Mouse (Mus musculus): ENCODE measurements at regions not wholly inside any gene's neighbourhood (a gene's known extent, or its start where the extent isn't known, plus 50 kb on each side); places are given as distances from the start of the nearest gene placed in this dataset.

DNA sequence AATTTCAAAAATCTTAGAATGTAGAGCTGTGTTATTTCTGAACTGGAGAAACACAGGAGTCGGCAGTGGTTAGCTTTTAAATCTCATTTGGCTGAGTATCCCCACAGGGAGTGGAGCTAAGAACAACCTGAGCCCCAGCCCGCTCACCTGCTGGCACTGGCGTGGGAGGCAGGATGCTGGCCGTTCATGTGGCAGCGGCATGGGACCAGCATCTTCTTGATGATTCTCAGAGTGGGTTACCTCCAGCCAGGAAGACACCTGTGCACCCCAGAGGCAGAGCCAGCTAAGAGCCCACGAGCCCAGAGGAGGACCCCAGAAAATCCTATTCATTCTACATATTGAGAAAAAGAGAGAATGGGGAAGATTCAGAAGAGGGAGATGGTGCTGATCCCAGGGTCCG lies 181.7 kb downstream of the Vrk1 start:
- DNase-seq, result peak; percentile 82

DNA sequence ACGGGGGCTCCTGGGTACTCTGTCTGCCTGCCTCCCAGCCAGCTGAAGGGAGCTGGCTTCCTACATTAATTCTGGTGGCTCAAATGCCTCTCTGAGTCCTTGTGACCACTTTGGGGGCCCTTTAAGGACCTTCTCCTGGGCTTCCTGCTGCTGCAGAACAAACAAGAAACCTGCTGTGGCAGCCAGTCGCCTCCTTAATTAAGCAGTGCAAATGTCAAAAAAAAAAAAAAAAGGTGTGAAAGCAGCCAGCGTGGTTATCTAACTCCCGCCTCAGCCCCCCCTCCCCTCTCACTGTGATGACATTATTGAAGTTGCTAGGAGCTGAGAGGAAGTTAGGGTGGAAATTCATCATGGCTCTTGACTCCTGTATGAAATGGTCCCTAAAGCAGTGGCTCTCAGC lies 189.3 kb downstream of the Vrk1 start:
- no peak for DNase-seq

DNA sequence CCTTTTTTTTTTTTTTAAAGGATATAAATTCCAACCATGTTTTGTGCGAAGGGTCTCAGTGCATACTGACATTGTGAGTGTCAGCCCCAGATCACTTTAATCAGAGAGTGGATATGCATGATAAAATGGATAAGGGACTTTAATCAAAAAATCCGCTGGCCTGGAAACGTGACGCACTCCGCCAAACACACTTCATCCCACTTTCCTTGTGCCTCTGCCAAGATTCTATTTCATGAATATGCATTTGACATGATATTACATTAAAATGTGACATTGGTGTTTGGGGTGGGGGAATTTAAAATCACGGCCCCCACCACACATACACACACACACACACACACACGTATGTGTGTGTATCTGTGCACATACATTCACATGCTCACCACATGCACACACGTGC lies 193.5 kb downstream of the Vrk1 start:
- DNase-seq, result no peak

DNA sequence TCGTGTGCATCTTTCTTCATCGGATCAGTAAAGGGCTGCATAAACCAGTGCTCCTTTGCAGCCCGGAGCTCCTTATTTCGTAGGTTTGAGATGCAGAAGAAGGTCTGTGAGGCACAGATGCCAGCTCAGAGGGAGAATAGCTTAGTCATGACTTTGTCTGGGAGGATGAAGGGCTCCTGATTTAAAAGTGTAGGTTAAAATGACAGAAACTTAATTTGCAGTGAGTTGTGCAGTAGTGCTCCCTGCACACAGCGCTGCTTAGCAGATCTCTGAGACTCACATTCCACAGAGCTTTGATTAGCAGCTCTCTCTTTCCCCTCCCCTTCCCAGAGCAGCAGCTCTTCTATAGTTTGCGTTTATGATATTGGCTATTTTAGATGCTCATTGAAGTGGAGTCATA lies 200.9 kb downstream of the Vrk1 start:
- no peak for DNase-seq

DNA sequence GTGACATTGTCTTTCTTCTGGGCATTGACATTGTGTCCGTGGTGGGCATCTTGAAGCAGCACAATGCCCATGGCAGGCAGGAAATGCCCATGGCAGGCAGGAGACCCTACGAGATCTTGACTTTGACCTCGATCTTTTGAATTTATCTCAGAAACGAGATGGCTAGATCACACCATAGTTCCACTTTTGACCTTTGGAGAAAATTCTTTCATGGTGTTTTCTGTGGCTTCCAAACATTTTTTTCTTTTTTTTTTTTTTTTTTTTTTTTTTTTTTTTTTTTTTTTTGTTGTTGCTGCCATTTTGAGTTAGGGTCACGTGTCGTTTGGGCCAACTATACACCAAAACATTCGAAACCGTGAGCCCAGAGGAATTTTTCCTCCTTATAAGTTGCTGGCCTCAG lies 201.5 kb downstream of the Vrk1 start:
- no peak for DNase-seq

DNA sequence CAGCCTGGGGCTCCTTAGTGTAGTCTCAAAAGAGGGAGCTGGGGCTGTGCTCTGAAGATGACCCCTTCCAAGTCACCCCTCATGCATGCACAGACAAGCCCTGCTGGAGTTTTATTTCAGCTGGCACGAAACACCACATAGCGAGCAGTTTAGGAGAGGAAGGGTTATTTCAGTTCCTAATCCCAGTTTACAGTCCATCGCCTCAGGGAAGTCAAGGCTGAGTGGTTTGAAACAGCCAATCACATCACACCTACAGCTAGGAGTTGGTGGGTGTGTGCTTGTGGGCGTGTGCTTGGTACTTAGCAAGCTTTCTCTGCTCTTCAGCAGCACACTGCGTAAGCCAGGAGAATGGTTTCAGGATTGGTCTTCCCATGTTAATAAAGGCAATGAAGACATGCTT lies 202.4 kb downstream of the Vrk1 start:
- DNase-seq, result no peak

DNA sequence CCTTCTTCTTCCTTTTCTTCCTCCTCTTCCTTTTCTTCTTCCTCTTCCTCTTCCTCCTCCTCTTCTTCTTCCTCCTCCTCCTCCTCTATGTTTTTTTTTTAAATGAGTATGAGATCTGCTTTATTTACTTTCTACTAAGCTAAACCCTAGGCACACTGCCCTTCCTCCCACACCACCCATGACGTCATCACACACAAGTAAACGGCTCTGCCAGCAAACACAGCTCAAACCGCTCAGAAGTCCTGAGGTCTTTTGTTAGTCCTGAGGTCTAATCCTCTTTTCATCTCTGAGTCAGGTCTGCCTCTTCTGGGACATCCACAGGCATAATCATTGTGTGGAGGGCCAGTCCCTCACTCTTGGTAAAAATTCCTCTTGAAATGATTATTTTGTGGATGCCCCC lies 210.0 kb downstream of the Vrk1 start:
- no peak for DNase-seq

DNA sequence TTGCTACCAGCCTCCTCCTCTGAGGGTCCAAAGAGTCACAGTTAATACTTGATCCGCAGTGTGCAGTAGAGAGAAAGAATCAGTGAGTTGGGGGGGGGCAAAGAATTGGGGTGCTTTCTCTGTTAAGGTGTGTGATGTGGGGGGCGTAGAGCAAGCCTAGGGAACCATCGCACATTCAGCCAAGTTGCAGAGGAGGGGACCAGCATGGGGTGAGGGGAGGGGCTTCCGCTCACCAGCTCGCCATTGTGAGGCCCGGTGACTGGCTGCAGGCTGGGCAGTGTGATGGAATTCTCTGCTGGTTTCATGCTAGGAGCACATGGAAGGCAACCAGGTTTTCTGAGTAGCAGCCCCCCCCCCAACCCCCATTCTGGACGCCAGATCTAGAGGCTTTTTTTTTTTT lies 216.2 kb downstream of the Vrk1 start:
- no peak for DNase-seq

DNA sequence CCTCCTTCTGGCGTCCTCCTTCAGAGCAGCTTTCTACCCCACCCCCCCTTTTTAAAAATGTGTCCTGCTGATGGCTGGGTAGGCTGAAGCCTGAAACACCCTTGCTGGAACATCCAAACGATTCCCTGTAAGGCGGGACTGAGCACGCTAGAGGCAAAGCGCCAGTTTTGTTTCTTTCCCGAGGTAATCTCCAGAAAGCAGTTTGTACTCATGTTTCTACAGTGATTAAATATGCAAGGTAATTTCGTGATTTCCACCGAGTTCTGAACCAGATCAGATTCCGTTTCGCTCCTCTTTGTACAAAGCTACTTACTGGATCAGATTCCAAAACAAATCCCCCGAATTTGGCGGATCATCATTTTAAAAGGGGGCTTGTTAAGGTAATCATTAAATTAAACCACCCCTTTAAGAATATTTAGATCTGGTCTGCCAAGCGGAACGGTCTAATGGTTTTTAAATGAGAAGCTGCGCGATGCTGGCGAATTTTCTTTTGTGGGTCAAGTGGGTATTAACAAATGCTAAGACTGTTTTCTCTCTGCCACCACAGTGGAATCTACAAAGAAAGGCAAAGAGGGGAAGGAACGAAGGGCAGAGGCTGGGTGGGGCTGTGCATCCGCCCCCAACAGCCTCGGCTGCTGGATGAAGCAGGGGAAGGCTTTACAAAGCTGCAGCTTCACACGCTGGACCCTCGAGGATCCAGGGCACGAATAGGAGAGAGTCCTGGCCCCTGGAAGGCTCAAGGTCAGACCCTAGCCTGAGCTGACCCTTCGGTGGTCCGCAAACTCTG lies 216.9 kb downstream of the Vrk1 start:
- no peak for DNase-seq

DNA sequence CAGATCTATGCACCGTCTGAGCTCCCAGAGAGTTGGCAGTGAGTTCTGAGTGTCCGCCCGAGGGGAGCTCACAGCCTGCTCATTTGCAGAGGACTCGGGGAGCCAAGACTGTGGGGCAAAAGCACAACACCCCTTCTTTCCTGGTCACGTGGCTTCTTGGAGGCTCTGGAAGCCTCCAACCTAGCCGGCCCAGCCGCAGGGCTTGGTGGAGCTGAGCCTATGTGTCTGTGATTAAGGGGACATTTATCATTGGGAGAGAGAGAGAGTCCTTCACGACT lies 217.5 kb downstream of the Vrk1 start:
- DNase-seq, result no peak

DNA sequence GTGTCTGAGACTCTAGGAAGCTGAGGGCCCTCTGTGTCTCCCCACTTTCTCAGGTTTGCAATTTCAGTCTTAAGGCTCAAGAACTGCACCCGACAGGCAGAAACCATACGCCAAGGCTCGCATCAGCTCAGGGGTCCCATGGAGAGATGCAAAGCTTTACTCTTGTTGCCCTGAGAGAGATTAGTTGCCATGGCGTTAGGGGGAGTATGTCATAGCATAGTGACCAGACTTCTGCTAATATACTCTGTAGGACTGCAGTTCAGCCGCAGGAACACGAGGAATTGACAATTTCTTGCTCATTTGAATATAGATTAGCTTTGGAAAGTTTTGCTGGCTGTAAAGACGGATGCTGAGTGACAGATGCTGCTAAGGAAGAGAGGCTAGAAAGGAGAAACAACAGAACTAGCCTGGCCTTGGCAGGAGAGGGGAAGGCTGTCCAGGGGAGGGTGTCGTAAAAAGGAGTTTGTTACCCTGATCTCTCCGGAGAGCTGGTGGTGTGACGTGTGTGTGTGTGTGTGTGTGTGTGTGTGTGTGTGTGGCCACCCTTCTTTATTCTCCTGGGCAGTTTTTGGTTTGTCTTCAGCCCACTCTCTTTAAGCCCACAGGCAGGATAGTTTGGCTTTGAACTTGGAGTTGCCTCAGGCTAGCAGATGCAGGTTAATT lies 235.3 kb downstream of the Vrk1 start:
- no peak for DNase-seq

DNA sequence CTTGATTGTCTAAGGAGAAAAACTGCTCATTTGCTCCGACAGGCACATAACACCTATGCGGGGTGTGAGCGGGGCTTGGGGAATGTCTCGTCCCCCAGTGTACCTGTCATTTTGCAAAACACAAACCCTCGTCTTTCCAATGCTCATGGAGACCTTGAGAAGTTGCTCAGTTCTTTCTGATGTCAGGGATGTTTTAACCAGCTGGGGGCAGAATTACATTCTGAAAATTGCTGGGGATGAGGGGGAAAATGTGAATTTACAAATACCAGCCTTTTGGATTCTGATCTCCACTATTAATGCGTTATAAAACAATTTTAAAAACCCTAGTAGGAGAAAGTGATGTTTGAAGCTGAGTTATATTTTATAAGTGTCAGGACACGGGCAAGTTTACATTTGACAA lies 263.6 kb downstream of the Vrk1 start:
- no peak for DNase-seq

DNA sequence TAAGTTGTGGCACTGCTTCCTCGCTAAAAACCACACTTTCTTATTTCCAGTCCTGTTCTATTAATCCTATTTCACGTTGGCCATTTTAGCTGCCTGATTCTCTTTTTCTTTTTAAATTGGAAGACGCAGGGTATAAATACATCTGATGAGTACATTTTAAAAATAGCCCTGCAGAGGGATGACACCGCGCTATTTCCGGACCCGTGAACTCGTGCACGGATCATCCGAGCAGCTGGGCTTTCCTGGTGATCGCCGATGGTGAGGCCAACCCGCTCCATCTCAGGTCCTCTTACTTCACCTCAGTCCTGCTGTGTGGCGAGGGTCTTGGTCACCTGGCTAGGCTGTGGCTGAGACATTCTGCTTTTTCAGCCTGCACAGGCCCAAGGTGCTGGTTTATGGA lies 267.9 kb downstream of the Vrk1 start:
- no peak for DNase-seq

DNA sequence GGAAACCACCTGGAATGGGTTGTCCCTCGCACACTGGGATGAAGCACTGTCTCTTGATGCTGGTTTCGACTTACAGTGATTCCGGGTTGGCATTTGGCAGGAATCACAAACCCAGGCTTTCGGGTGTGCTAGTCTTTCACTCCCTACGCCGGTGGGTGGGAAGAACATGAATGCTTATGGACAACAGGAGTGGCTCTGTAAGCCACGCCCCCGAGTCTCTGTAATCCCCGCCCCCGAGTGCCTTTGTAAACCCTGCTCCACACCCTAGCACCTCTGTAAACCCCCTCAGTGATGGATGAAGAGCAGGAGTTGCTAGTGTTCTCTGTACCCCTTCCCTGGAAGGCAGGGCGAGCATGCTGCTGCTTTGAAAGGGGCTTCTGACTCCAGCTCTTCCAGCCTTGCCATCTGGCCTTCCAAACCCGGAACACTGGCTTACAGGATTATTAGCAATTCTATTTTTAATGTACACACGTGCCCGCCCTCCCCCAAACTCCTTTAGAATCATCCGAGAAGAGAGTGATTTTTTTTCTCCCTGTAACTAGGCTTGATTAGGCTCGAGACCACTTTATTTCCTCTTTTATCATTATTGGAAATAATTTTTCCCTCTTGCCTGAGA lies 272.6 kb downstream of the Vrk1 start:
- DNase-seq, result no peak

DNA sequence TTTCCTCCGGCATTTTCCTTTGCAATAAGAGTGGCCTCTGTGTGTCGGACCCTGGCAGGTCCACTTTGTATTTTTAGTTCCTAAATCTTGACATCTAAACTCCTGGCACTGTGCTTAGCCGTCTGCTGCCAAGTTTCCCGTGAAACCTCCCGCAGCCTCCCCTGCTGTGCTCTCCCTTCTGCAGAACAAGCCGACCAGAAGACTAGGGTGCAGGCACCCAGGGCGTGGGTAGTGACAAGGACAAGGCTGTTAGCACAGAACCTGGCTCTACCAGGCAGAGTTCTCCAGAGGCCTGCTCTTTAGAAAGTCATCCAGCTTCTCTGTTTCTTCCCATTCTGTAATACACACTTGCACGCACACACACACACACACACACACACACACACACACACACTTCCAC lies 274.8 kb downstream of the Vrk1 start:
- DNase-seq, result no peak

DNA sequence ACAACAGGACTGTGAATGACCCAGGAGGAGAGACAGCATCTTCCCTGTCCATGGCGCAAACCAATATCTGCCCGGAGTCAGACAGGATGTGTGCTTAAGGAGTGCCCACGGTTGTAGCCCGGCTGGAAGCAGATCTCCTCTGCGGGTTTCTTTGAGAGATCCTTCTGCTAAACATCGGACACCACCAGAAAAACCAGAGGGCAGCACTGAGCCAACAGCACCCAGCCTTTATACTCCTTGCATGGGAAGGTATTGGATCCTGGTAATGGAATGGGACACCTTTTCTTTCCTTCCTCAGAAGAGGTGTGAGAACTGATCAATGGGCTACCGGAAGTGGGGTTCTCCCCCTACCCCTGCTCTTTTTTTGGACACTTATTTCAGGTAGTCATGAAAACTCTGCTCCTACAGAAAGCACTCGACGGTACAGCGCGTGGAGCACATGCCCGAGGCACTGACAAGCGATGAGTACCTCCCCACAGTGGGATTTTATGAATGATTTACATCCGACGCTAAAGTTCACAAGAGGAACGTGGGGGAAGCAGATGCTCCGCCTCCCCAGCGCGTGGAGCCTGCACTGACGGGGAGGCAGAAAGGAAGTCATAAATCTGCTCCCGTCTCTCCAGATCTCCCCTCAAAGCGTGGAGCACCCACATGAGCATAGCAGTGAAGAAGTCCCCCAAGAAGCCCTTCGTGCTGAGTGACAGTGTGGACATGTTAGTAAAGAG lies 278.9 kb downstream of the Vrk1 start:
- no peak for DNase-seq

DNA sequence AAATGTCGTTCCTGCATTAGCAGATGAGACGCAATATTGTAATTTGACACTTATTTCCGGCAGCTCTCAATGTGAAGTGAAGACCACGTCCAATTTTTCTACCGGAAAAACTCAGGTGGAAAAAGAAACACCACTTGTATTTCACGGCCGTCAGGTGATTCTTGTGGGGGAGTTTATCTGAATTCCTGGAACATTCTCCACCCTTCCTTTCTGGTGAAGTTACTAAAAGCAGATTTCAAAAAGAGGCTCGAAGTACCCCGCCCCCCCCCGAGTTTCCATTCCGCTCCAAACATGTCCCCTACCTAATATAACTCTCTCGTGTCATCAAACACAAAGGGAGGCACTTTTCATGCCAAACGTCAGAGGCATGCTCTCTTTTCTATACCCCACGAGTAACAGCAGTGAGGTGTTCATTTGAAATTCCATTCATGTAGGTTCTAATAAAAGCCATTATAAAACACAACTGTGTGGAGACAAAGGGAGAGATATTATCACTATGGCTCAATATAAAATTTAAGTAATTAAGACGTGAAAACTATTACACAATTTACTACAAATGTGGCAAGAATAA lies 281.5 kb downstream of the Vrk1 start:
- DNase-seq, result no peak

DNA sequence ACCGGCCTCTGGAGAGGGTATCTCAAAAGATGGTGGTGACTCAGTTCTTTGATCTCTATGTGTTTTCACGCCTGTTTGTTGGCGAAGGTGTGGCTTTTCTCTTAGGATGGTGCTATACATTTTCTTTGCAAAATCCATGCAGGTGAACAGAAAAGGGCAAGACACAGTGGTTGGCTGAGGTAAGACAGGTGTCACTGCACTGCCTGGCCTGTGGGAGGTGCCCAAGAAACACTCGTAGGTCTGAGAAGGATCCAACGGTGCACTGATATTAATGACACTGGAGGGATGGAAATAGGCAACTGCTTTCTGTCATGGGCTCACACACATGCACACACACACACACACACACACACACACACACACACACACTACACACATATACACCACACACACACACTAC lies 283.1 kb downstream of the Vrk1 start:
- no peak for DNase-seq

DNA sequence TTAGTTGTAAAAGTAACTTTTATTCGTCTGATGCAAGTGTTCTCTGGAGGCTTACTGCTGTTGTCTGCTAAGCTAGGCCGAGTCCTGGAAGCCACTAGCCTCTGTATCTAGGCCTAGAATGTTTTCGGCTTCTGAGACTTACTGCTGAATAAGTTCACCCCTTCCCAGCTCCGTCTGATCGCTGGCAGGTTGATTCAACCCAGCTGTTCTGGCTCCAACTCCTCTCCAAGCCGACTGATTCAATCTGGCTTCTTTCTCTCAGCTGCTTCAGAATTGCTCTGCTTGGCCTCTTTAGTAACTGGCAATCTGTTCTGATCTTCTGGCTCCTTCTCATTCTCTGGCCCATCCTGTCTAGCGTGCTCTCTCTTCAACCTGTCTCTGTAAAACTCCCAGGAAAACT lies 285.6 kb downstream of the Vrk1 start:
- DNase-seq, result no peak

DNA sequence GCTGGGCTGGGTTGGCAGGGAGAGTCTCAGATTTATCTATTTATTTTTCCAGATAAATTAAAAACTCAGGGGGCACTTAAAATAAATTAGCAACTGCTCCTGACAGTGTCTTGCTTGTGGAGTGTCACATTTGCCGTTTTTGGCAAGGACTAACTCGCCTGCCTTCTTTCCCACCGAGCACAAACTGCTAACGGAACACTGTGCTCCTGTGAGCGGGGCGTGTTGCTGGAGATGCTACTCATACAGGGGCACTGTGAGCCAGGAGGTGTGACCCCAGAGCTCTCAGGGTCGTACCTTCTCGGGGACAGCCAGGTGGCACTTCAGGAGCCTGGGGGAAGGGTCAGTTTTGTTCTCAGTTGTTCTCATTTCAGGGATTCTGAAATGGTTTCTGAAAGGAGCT lies 292.6 kb downstream of the Vrk1 start:
- no peak for DNase-seq

DNA sequence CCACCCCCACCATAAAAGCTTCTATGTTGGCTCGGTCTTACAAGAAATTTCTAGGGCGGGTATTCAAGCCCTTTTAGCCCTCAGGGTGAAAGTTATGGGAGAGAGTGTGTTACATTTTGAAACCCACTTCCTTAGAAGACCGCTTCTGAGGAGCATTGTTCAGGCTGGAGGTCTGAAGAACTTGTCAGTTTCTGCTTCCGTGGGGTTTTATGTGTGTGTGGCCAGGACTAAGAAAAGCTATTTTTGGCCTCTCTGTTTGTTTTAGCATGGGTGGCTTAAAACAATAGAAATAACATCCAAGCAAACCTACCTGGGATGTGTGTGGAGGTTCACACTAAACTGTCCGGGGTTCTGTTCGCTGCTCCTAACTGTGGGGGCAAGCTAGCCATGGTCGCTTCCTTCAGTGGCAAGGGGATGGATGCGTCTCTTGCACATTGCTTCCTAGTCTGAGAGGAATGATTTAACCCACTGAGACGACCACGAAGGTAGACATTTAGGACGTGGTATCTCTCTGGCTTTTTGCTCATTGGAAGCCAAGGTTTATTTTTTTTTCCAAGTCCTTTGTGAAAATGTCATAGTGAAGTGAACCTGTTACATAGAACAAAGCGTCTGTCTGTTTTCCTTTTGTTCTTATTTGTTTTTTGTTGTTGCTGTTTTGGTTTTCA lies 298.4 kb downstream of the Vrk1 start:
- no peak for DNase-seq

DNA sequence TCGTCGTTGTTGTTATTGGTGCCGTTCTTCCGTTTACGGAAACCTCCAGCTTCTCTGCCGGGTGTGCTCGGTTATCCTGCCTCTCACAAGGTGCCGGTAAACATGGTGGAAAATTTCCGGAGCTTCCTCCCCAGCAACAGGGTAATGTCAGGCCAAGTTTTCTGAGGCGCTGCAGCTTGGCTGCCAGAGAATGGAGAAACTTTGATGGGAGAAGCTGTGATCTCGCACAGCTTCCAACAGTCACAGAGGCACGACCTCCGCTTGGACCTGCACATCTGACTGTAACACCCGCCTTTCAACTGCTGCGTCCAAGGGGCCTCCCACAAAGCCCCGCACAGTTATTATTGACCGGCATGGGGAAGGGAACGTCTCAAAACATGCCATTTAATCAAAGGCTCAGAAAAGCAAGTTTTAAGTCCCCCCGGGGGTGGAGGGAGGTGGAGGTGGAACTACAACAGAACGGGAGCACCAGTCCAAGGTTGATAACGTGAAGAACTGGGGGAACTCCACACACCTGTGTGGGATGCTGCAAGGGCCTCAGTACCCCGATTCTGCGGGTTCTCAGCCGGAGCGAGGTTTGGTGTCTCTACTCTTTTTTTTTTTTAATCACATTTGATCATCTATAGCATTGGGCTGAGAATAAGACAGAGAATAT lies 299.1 kb downstream of the Vrk1 start:
- DNase-seq, result no peak

DNA sequence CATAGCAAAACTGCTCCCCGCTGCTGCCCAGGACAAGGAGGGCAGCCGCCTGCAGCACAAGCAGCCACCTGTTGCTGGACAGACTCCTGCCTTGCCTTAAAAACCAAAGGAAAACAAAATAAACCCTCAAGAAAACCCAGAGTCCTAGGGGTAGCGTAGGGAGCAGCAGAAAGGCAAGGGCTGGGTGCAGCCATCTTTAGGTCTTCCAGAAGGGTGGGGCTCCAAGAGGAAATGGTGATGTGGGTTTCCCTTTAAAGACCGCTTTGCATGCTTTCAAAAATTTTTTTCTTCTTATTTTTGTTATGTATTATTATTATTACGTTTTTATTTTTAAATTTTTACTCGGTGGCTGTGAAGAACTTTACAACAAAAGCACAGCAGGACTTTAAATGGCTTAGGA lies 300.1 kb downstream of the Vrk1 start:
- no peak for DNase-seq
